Mouse (Mus musculus) olfactory bulb, adult 2 months (tissue): ENCODE results near the gene Mapk6.

Experiments used
- CTCF ChIP-seq: fragments of 200-500 bp; IDR thresholded peaks from 2 replicates; pipeline ENCODE4 v1.5.1; 2012; ENCODE audit warnings: low read depth, mild to moderate bottlenecking, low read length, moderate library complexity; ENCODE audit not compliant: insufficient read depth
- POLR2A ChIP-seq: fragments of 200-500 bp; IDR thresholded peaks from 2 replicates; pipeline ENCODE4 v1.6.1; 2012; ENCODE audit warnings: mild to moderate bottlenecking, low read depth, low read length, moderate library complexity; ENCODE audit not compliant: insufficient read depth

DNA sequence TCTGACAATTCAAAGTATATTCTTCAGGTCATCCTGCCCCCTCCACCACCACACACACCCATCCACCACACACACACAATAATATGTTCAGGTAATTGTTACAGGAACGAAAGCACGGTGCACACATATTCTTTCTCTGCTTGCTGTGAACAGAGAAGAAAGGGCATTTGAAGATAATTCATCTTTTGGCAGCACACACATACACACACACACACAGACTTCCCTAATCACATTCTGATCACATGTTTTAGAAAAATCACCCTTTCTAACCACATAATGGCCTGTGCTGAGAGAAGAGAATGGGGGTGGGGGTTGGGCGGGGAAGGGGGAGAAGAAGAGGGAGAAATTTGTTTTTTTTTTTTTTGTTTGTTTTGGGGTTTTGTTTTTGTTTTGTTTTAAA, 22.9 kb upstream of the Mapk6 start:
- TF ChIP-seq CTCF (no peak), POLR2A (no peak)
